Mouse (Mus musculus) midbrain, postnatal 0 days (tissue): Measurements from ENCODE around the gene Map4k5. TPM values are rescaled to one million over a fixed set of nuclear protein-coding genes. Genes with fewer than 3 reads are reported as not detected.

Source experiments
- ATAC-seq: fragments of 200-750 bp; cut with Nextera tagmentation; 2 replicates; pipeline ENCODE4 v1.8.0; 2017; ENCODE audit warnings: moderate number of reproducible peaks, mild to moderate bottlenecking, moderate TSS enrichment, moderate library complexity; ENCODE audit not compliant: low FRiP score
- DNase-seq: peaks from one replicate; pipeline ENCODE4 v3.0.0-alpha.2; 2015; ENCODE audit warnings: low spot score
- H3K27ac ChIP-seq: fragments of 300-500 bp; sonication (generic); 2 replicates; pipeline ENCODE4 v1.5.1; 2014; ENCODE audit warnings: low read depth, mild to moderate bottlenecking, low read length, mixed read lengths
- H3K27me3 ChIP-seq: fragments of 300-500 bp; sonication (generic); 2 replicates; pipeline ENCODE4 v1.6.1; 2014; ENCODE audit warnings: low read length, control low read depth, mixed read lengths; ENCODE audit not compliant: insufficient read depth
- H3K36me3 ChIP-seq: fragments of 300-500 bp; sonication (generic); 2 replicates; pipeline ENCODE4 v1.6.1; 2014; ENCODE audit warnings: low read length, control low read depth, mixed read lengths; ENCODE audit not compliant: insufficient read depth
- H3K4me1 ChIP-seq: fragments of 300-500 bp; sonication (generic); 2 replicates; pipeline ENCODE4 v1.6.1; 2014; ENCODE audit warnings: mild to moderate bottlenecking, control low read depth, antibody characterized with exemption, low read length, mixed read lengths; ENCODE audit not compliant: insufficient read depth
- H3K4me2 ChIP-seq: fragments of 300-500 bp; sonication (generic); 2 replicates; pipeline ENCODE4 v1.6.1; 2014; ENCODE audit warnings: low read depth, mild to moderate bottlenecking, low read length, mixed read lengths; ENCODE audit not compliant: poor library complexity, severe bottlenecking
- H3K4me3 ChIP-seq: fragments of 300-500 bp; sonication (generic); 2 replicates; pipeline ENCODE4 v1.5.1; 2014; ENCODE audit warnings: low read depth, mild to moderate bottlenecking, low read length, moderate library complexity
- H3K9ac ChIP-seq: fragments of 300-500 bp; sonication (generic); replicated peaks from 2 replicates; pipeline ENCODE4 v1.6.1; 2014; ENCODE audit warnings: mild to moderate bottlenecking, low read length, moderate library complexity, mixed read lengths; ENCODE audit not compliant: poor library complexity, severe bottlenecking
- H3K9me3 ChIP-seq: fragments of 300-500 bp; sonication (generic); 2 replicates; pipeline ENCODE4 v1.6.1; 2016; ENCODE audit warnings: low read length, control low read depth
- CTCF ChIP-seq: IDR thresholded peaks from 2 replicates; pipeline ENCODE4 v1.5.1; 2016; ENCODE audit warnings: antibody characterized with exemption, mild to moderate bottlenecking
- WGBS: fragments of 180-500 bp; shearing (Covaris S2); extraction: QIAGEN DNeasy Blood & Tissue Kit; methylation state at CpG from one replicate; pipeline ENCODE4 v1.1.7; 2014; 5-methylcytosine and 5-hydroxymethylcytosine counted together
- polyA plus RNA-seq: library from polyadenylated mRNA; unstranded; fragments of >200 nt; fragmentation: Nextera tagmentation; extraction: Ambion mirVana; gene quantifications from 2 replicates; pipeline ENCODE4 v1.2.1, GENCODE M21; 2015
- total RNA-seq: library from RNA; depleted of rRNA; stranded (reverse); fragments of >200 nt; gene quantifications from 2 replicates; pipeline ENCODE4 v1.2.3, GENCODE M21; 2014

The Map4k5 gene
- total and polyA plus RNA-seq, 2 experiments from 2014 or later = 16.9 to 33.9 TPM

- H3K36me3 ChIP-seq = peaks cover 9% of the 10 kb centered on the region
- H3K9ac ChIP-seq = no peak overlapping the region
- no peak for ATAC-seq
- no peak overlapping the region for H3K27ac ChIP-seq
- H3K9me3 ChIP-seq = no peaks in the 10 kb centered on the region
- WGBS = 93% methylated on average over 9 of the region's 9 CpGs
- no peak overlapping the region for H3K4me3 ChIP-seq
- no peak for DNase-seq
- TF ChIP-seq CTCF = no peak
- H3K4me1 ChIP-seq = 0 out of 2 replicates have a peak, but pooled peaks cover 4% of the 10 kb centered on the region
- H3K4me2 ChIP-seq = no peak overlapping the region
- no peaks in the 10 kb centered on the region for H3K27me3 ChIP-seq
Observed at GRCm38 (mm10) chr12:69846499-69846898, 46.5 kb downstream of the Map4k5 start.

GRCm38 (mm10) chr12:69845722-69846121, 47.3 kb downstream of the Map4k5 start:
- no peak for ATAC-seq

GRCm38 (mm10) chr12:69843531-69844445, 49.2 kb downstream of the Map4k5 start:
- peak; percentile 85 for ATAC-seq
- Histone ChIP-seq H3K4me2 (no peak overlapping the region), H3K27ac (peak overlapping the region; percentile 55; the same call in 1 of the 2 replicates), H3K4me1 (0 out of 2 replicates have a peak, but pooled peaks cover 4% of the 10 kb centered on the region), H3K9ac (0 out of 2 replicates have a peak overlapping the region, but pooled peaks have one; percentile 8), H3K4me3 (no peak overlapping the region), H3K9me3 (no peaks in the 10 kb centered on the region), H3K27me3 (no peaks in the 10 kb centered on the region), H3K36me3 (peaks cover 4% of the 10 kb centered on the region)
- 41% methylated on average over 19 of the region's 19 CpGs for WGBS
- DNase-seq = peak; percentile 83
- no peak; the same call in 1 of the 2 replicates for TF ChIP-seq CTCF

More at GRCm38 (mm10) chr12:69845722-69846121, 47.3 kb downstream of the Map4k5 start:
- Histone ChIP-seq H3K4me1 (0 out of 2 replicates have a peak, but pooled peaks cover 4% of the 10 kb centered on the region), H3K9ac (no peak overlapping the region), H3K27me3 (no peaks in the 10 kb centered on the region), H3K27ac (no peak overlapping the region), H3K4me3 (no peak overlapping the region), H3K9me3 (no peaks in the 10 kb centered on the region), H3K4me2 (no peak overlapping the region), H3K36me3 (peaks cover 9% of the 10 kb centered on the region)
- WGBS = 92% methylated on average over 9 of the region's 9 CpGs
- DNase-seq = no peak
- no peak for TF ChIP-seq CTCF

- H3K4me1 ChIP-seq = no peaks in the 10 kb centered on the region
- H3K9ac ChIP-seq = no peak overlapping the region
- ATAC-seq = no peak
- H3K4me3 ChIP-seq = no peak overlapping the region
- no peaks in the 10 kb centered on the region for H3K27me3 ChIP-seq
- no peak for TF ChIP-seq CTCF
- H3K36me3 ChIP-seq = peaks cover 13% of the 10 kb centered on the region
- no peak for DNase-seq
- H3K4me2 ChIP-seq = no peak overlapping the region
- 81% methylated on average over 11 of the region's 11 CpGs for WGBS
- no peak overlapping the region for H3K27ac ChIP-seq
- H3K9me3 ChIP-seq = no peaks in the 10 kb centered on the region
Observed at GRCm38 (mm10) chr12:69838376-69838775, 54.6 kb downstream of the Map4k5 start.

- DNase-seq = no peak
Observed at GRCm38 (mm10) chr12:69833982-69834604, 58.9 kb downstream of the Map4k5 start.

More at GRCm38 (mm10) chr12:69833982-69834604, 58.9 kb downstream of the Map4k5 start:
- peaks cover 20% of the 10 kb centered on the region for H3K36me3 ChIP-seq
- no peak overlapping the region for H3K27ac ChIP-seq
- H3K27me3 ChIP-seq = no peaks in the 10 kb centered on the region
- no peak for ATAC-seq
- H3K4me1 ChIP-seq = no peaks in the 10 kb centered on the region
- 65% methylated on average over 12 of the region's 12 CpGs for WGBS
- H3K9me3 ChIP-seq = no peaks in the 10 kb centered on the region
- H3K4me2 ChIP-seq = no peak overlapping the region
- no peak overlapping the region for H3K4me3 ChIP-seq
- H3K9ac ChIP-seq = no peak overlapping the region
- no peak for TF ChIP-seq CTCF
